Mouse (Mus musculus) MEL (cell line): ENCODE results near the gene Keap1. TPM values are rescaled to one million over a fixed set of nuclear protein-coding genes. Genes with fewer than 3 reads are reported as not detected.

Experiments used
- DNase-seq: peaks from one replicate; pipeline ENCODE4 v3.0.0; 2011; ENCODE audit warnings: low read depth, low spot score
- H3K27ac ChIP-seq: 2 replicates; pipeline ENCODE4 v1.5.1; 2012; ENCODE audit warnings: low read depth, mild to moderate bottlenecking, control low read depth, low read length, moderate library complexity; ENCODE audit not compliant: control insufficient read depth
- H3K27me3 ChIP-seq, 2 experiments: fragments of 150-350 bp in 1 of 2; sonication (generic) in 1 of 2; 2 replicates each; pipeline ENCODE4 v1.6.1; 2012; ENCODE audit warnings: low read length in 2 of 2, mild to moderate bottlenecking in 2 of 2, improper control_type of control experiment in 1 of 2, moderate library complexity in 1 of 2; ENCODE audit not compliant: insufficient read depth in 2 of 2, control insufficient read depth in 1 of 2
- H3K36me3 ChIP-seq, 2 experiments: 2 replicates each; pipeline ENCODE4 v1.6.1; 2012 to 2014; ENCODE audit warnings: low read length in 2 of 2, improper control_type of control experiment in 1 of 2, inconsistent platforms in 1 of 2, mild to moderate bottlenecking in 1 of 2; ENCODE audit not compliant: insufficient read depth in 2 of 2, control insufficient read depth in 1 of 2
- H3K4me1 ChIP-seq, 2 experiments: fragments of 150-350 bp in 1 of 2; sonication (generic) in 1 of 2; 2 replicates each; pipeline ENCODE4 v1.6.1; 2012; ENCODE audit warnings: low read length in 2 of 2, improper control_type of control experiment in 1 of 2, mild to moderate bottlenecking in 1 of 2; ENCODE audit not compliant: insufficient read depth in 2 of 2, control insufficient read depth in 1 of 2
- H3K4me3 ChIP-seq, 2 experiments: fragments of 150-350 bp in 1 of 2; sonication (generic) in 1 of 2; 2 replicates each; pipeline ENCODE4 v1.5.1; 2012; ENCODE audit warnings: low read depth in 2 of 2, low read length in 2 of 2, mild to moderate bottlenecking in 2 of 2, moderate library complexity in 2 of 2, control low read depth in 1 of 2, improper control_type of control experiment in 1 of 2; ENCODE audit not compliant: control insufficient read depth in 1 of 2, insufficient read depth in 1 of 2
- H3K79me2 ChIP-seq: 2 replicates; pipeline ENCODE4 v1.6.1; 2012; ENCODE audit warnings: mild to moderate bottlenecking, low read length, moderate library complexity; ENCODE audit not compliant: control insufficient read depth, poor library complexity, insufficient read depth
- H3K9ac ChIP-seq: 2 replicates; pipeline ENCODE4 v1.6.1; 2012; ENCODE audit warnings: low read depth, mild to moderate bottlenecking, control low read depth, low read length, moderate library complexity; ENCODE audit not compliant: control insufficient read depth, poor library complexity, severe bottlenecking
- H3K9me3 ChIP-seq: fragments of 150-350 bp; sonication (generic); replicated peaks from 2 replicates; pipeline ENCODE4 v1.6.1; 2012; ENCODE audit warnings: mild to moderate bottlenecking, low read length, improper control_type of control experiment, moderate library complexity; ENCODE audit not compliant: insufficient read depth
- BHLHE40 ChIP-seq: IDR thresholded peaks from 2 replicates; pipeline ENCODE4 v1.6.1; 2012; ENCODE audit warnings: low read depth, mild to moderate bottlenecking, inconsistent platforms, low read length, improper control_type of control experiment, borderline replicate concordance
- CHD1 ChIP-seq: IDR thresholded peaks from 2 replicates; pipeline ENCODE4 v1.6.1; 2012; ENCODE audit warnings: low read depth, mild to moderate bottlenecking, inconsistent platforms, low read length, improper control_type of control experiment
- CHD2 ChIP-seq: IDR thresholded peaks from 2 replicates; pipeline ENCODE4 v1.6.1; 2011; ENCODE audit warnings: low read length, improper control_type of control experiment
- EP300 ChIP-seq, 2 experiments: IDR thresholded peaks; 2 replicates each; pipeline ENCODE4 v1.6.1; 2011; ENCODE audit warnings: improper control_type of control experiment in 2 of 2, low read length in 2 of 2, low read depth in 1 of 2, mild to moderate bottlenecking in 1 of 2
- ETS1 ChIP-seq: IDR thresholded peaks from 2 replicates; pipeline ENCODE4 v1.6.1; 2012; ENCODE audit warnings: low read depth, mild to moderate bottlenecking, inconsistent platforms, low read length, improper control_type of control experiment, moderate library complexity
- GATA1 ChIP-seq: IDR thresholded peaks from 2 replicates; pipeline ENCODE4 v1.6.1; 2011; ENCODE audit warnings: low read depth, low read length, improper control_type of control experiment
- HCFC1 ChIP-seq: IDR thresholded peaks from 2 replicates; pipeline ENCODE4 v1.6.1; 2012; ENCODE audit warnings: low read depth, mild to moderate bottlenecking, inconsistent platforms, low read length, improper control_type of control experiment, moderate library complexity
- KAT2A ChIP-seq: conservative IDR thresholded peaks from 2 replicates; pipeline ENCODE4 v1.6.1; 2012; ENCODE audit warnings: low read depth, low read length, improper control_type of control experiment, inconsistent platforms
- MAFK ChIP-seq: IDR thresholded peaks from 2 replicates; pipeline ENCODE4 v1.6.1; 2011; ENCODE audit warnings: low read depth, mild to moderate bottlenecking, low read length, improper control_type of control experiment, borderline replicate concordance
- MAX ChIP-seq: IDR thresholded peaks from 2 replicates; pipeline ENCODE4 v1.6.1; 2011; ENCODE audit warnings: low read length, improper control_type of control experiment
- MAZ ChIP-seq: IDR thresholded peaks from 2 replicates; pipeline ENCODE4 v1.6.1; 2012; ENCODE audit warnings: low read depth, mild to moderate bottlenecking, inconsistent platforms, low read length, improper control_type of control experiment
- MXI1 ChIP-seq: IDR thresholded peaks from 2 replicates; pipeline ENCODE4 v1.6.1; 2011; ENCODE audit warnings: mild to moderate bottlenecking, low read depth, low read length, improper control_type of control experiment
- MYC ChIP-seq: IDR thresholded peaks from 2 replicates; pipeline ENCODE4 v1.6.1; 2011; ENCODE audit warnings: low read depth, mild to moderate bottlenecking, low read length, improper control_type of control experiment, moderate library complexity
- NELFE ChIP-seq: IDR thresholded peaks from 2 replicates; pipeline ENCODE4 v1.6.1; 2011; ENCODE audit warnings: low read depth, low read length, improper control_type of control experiment
- POLR2A ChIP-seq, 2 experiments: IDR thresholded peaks; 2 replicates each; pipeline ENCODE4 v1.6.1; 2011 to 2012; ENCODE audit warnings: low read length in 2 of 2, mild to moderate bottlenecking in 2 of 2, control low read depth in 1 of 2, improper control_type of control experiment in 1 of 2, low read depth in 1 of 2, moderate library complexity in 1 of 2; ENCODE audit not compliant: control insufficient read depth in 1 of 2, insufficient read depth in 1 of 2, poor library complexity in 1 of 2
- POLR2AphosphoS5 ChIP-seq: IDR thresholded peaks from 2 replicates; pipeline ENCODE4 v1.6.1; 2012; ENCODE audit warnings: low read depth, borderline replicate concordance, mild to moderate bottlenecking, inconsistent platforms, low read length, moderate library complexity, mixed read lengths
- RAD21 ChIP-seq: IDR thresholded peaks from 2 replicates; pipeline ENCODE4 v1.6.1; 2011; ENCODE audit warnings: mild to moderate bottlenecking, low read depth, low read length, improper control_type of control experiment
- RCOR1 ChIP-seq: IDR thresholded peaks from 2 replicates; pipeline ENCODE4 v1.6.1; 2012; ENCODE audit warnings: low read depth, mild to moderate bottlenecking, inconsistent platforms, low read length, improper control_type of control experiment
- SMC3 ChIP-seq: IDR thresholded peaks from 2 replicates; pipeline ENCODE4 v1.6.1; 2011; ENCODE audit warnings: low read depth, low read length, improper control_type of control experiment
- TAL1 ChIP-seq: IDR thresholded peaks from 2 replicates; pipeline ENCODE4 v1.6.1; 2012; ENCODE audit warnings: mild to moderate bottlenecking, inconsistent platforms, low read length, moderate library complexity, mixed read lengths
- TBP ChIP-seq: IDR thresholded peaks from 2 replicates; pipeline ENCODE4 v1.8.0; 2011; ENCODE audit warnings: low read depth, low read length, improper control_type of control experiment
- UBTF ChIP-seq: IDR thresholded peaks from 2 replicates; pipeline ENCODE4 v1.6.1; 2012; ENCODE audit warnings: low read depth, mild to moderate bottlenecking, inconsistent platforms, low read length, improper control_type of control experiment, moderate library complexity, borderline replicate concordance; ENCODE audit not compliant: insufficient read depth
- USF1 ChIP-seq: IDR thresholded peaks from 2 replicates; pipeline ENCODE4 v1.6.1; 2014; ENCODE audit warnings: low read depth, mild to moderate bottlenecking, inconsistent platforms, low read length, improper control_type of control experiment, moderate library complexity
- USF2 ChIP-seq, 2 experiments: IDR thresholded peaks; 2 replicates each; pipeline ENCODE4 v1.6.1; 2011 to 2012; ENCODE audit warnings: improper control_type of control experiment in 2 of 2, low read length in 2 of 2, borderline replicate concordance in 1 of 2, inconsistent platforms in 1 of 2, low read depth in 1 of 2, mild to moderate bottlenecking in 1 of 2; ENCODE audit not compliant: insufficient read depth in 1 of 2
- ZC3H11A ChIP-seq: IDR thresholded peaks from 2 replicates; pipeline ENCODE4 v1.6.1; 2012; ENCODE audit warnings: low read depth, mild to moderate bottlenecking, inconsistent platforms, low read length, improper control_type of control experiment
- polyA plus RNA-seq, 2 experiments: library from polyadenylated mRNA; stranded (reverse) in 1 of 2; unstranded in 1 of 2; fragments of >175 nt in 1 of 2; fragments of >200 nt in 1 of 2; gene quantifications; 2 replicates each; pipeline versions ENCODE4 v1.2.1 to v1.2.4; 2012; ENCODE audit warnings: low replicate concordance in 2 of 2, low read depth in 1 of 2; ENCODE audit not compliant: insufficient read length in 2 of 2, insufficient read depth in 1 of 2, missing spikeins in 1 of 2
- total RNA-seq: library from RNA; depleted of rRNA; stranded (reverse); fragments of 300-350 nt; gene quantifications from 2 replicates; pipeline ENCODE4 v1.2.3, GENCODE M21; 2012

The Keap1 gene
- total and polyA plus RNA-seq, 3 experiments = 67.5 to 174 (median 171) TPM

GRCm38 (mm10) chr9:21238733-21239464, at the start of gene Keap1 (continued):
- TF ChIP-seq POLR2AphosphoS5 (peak; percentile 55; the same call in 1 of the 2 replicates), POLR2A (IDR thresholded peaks at IDR 0.05; ENCODE audit: control insufficient read depth in 1 of 2, insufficient read depth in 1 of 2, low read depth in 1 of 2, low read length in 2 of 2, poor library complexity in 1 of 2) (peak in 1 of 2 experiments; percentile 84; a peak in 2 of 4 replicates), HCFC1 (peak; percentile 85), MAZ (peak; percentile 98), EP300 (IDR thresholded peaks at IDR 0.05; ENCODE audit: low read depth in 1 of 2, low read length in 2 of 2) (peak; percentile 31 to 46; a peak in 3 of 4 replicates)

GRCm38 (mm10) chr9:21288404-21289336, 49.5 kb upstream of the Keap1 start:
- peaks cover 26 to 28% of the 10 kb centered on the region in 2 experiments for H3K4me1 ChIP-seq
- H3K9ac ChIP-seq = peak overlapping the region; percentile 55

GRCm38 (mm10) chr9:21287571-21288402, 48.6 kb upstream of the Keap1 start, which contains the start of gene Kri1:
Kri1 (minus strand) TSS chr9:21287969.
- Histone ChIP-seq H3K36me3 (peaks cover 19 to 40% of the 10 kb centered on the region in 2 experiments), H3K9me3 (no peaks in the 10 kb centered on the region), H3K4me3 (peak within 1 kb of the TSS; percentile 69 to 71), H3K4me1 (peaks cover 26 to 28% of the 10 kb centered on the region in 2 experiments), H3K79me2 (peaks cover 52% of the 10 kb centered on the region), H3K27ac (peak within 1 kb of the TSS; percentile 87), H3K27me3 (no peaks in the 10 kb centered on the region), H3K9ac (peak within 1 kb of the TSS; percentile 75)
- peak; percentile 100 for DNase-seq
- TF ChIP-seq HCFC1 (no peak), TAL1 (peak; percentile 31; the same call in 1 of the 2 replicates), RAD21 (no peak), NELFE (no peak), TBP (peak; percentile 89), MYC (no peak), RCOR1 (no peak), GATA1 (no peak; the same call in 1 of the 2 replicates), ZC3H11A (no peak), EP300 (IDR thresholded peaks at IDR 0.05; ENCODE audit: low read depth in 1 of 2, low read length in 2 of 2) (no peak), CHD1 (no peak), UBTF (0 out of 2 replicates have a peak, but pooled peaks have one; percentile 79), CHD2 (no peak), ETS1 (no peak), USF1 (no peak), USF2 (IDR thresholded peaks at IDR 0.05; ENCODE audit: borderline replicate concordance in 1 of 2, insufficient read depth in 1 of 2, low read depth in 1 of 2, low read length in 2 of 2) (no peak)

More at GRCm38 (mm10) chr9:21288404-21289336, 49.5 kb upstream of the Keap1 start:
- peak; percentile 82 for DNase-seq
- peak overlapping the region; percentile 87 for H3K27ac ChIP-seq
- peaks cover 15 to 40% of the 10 kb centered on the region in 2 experiments for H3K36me3 ChIP-seq
- TF ChIP-seq TBP (no peak), KAT2A (no peak), MAX (no peak), POLR2AphosphoS5 (no peak), TAL1 (no peak), UBTF (no peak), MXI1 (no peak), RAD21 (no peak), SMC3 (no peak), MAFK (no peak), BHLHE40 (no peak)
- H3K79me2 ChIP-seq = peaks cover 52% of the 10 kb centered on the region
- no peaks in the 10 kb centered on the region for H3K9me3 ChIP-seq
- peak overlapping the region; percentile 37 to 62 for H3K4me3 ChIP-seq
- no peaks in the 10 kb centered on the region for H3K27me3 ChIP-seq
